Mouse (Mus musculus) right cerebral cortex, postnatal 4 days (tissue): ENCODE results near the gene Cysrt1.

ENCODE experiments used
- DNase-seq: peaks from one replicate; pipeline ENCODE4 v3.0.0-alpha.2; 2022

Gene Cysrt1

DNA sequence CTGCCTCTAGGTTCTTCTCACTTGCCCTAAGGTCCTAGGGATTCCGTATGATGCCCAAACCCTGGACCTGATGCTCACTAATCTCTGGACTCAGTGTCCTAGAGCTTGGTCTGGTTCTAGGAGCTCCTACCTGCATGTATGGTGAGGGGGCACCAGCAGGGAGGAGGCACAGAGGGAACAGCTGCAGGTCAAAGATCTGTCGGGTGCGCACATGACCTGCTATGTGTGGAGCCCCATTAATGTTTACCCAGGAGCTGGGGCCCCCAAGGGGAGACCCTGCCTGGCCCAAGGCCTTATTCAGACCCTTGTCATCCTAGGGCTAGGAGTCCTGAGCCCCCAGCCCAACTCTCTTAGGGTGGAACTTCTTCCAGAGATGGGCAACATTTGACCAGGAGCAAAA lies 8.2 kb downstream of the Cysrt1 start, which contains the start of gene Slc34a3:
Slc34a3 (minus strand) TSS at position 315 of the 400 bp plus-strand sequence.
- DNase-seq: no peak

DNA sequence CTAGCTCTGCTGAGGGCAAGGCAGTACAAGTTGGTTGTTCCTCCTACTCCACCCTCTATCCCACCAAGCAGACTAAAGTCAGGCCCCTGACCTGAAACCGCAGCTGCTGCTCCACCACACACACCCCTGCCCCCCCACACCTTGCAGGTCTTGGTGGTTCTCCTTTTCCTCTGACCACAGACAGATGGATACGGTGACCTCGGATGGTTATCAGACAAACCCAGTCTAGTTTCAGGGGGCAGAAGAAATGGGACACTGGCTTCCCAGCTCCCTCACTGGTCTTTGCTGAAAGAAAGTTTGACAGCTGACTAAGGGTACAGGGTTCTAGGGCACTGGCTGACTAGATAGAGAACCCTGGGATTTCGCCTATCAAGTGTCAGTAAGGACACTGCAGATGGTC lies 8.8 kb downstream of the Cysrt1 start:
- no peak for DNase-seq

- DNase-seq: no peak
Measured at GRCm38 (mm10) chr2:25231038-25231437, 11.2 kb downstream of the Cysrt1 start.

GRCm38 (mm10) chr2:25230581-25230980 lies 11.7 kb downstream of the Cysrt1 start:
- DNase-seq: no peak

DNA sequence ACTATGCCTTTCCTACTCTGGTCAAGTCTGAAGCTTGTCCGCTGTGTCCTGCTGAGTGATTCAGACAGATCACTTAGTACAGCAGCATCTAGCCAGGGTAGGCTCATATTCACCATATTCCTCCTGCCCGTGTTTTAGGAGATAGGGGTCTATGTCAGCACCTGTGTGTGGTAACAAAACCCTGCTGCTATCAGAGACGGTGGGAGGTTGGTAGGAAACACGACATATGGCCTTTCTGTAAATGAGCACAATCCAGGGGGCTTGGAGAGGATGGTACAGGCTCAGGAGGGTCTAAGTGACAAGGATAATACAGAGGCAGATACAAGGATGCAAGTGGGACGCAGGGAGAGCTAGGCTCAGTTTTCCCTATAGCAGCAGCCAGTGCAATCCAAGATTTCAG lies 12.7 kb downstream of the Cysrt1 start:
- no peak for DNase-seq

DNA sequence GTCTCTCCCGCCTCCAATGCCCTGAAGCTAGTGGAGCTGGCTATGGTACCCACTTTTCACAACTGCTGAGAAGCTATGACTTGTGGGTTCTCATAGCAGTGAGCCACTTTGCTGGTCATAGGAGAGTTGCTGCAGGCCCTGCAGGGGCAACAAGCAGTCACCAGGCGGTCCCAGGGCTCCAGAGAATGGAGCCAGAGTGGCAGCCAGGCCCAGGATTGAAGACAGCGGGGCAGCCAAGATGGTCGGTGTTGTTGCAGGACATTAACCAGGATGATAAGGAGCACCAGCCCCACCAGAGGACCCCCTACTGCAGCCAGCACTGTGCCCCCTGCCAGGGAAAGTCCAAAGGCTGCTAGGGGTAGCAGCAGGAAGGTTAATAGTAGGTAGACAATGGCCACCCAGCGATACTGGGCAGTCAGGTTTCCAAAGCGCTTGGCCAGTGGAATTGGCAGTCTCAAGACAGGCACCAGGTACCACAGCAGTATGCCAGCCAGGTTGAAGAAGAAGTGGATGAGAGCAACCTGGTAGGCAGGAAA lies 13.2 kb downstream of the Cysrt1 start:
- no peak for DNase-seq

- DNase-seq: peak; percentile 76
Measured at GRCm38 (mm10) chr2:25228431-25228889, 13.8 kb downstream of the Cysrt1 start.

DNA sequence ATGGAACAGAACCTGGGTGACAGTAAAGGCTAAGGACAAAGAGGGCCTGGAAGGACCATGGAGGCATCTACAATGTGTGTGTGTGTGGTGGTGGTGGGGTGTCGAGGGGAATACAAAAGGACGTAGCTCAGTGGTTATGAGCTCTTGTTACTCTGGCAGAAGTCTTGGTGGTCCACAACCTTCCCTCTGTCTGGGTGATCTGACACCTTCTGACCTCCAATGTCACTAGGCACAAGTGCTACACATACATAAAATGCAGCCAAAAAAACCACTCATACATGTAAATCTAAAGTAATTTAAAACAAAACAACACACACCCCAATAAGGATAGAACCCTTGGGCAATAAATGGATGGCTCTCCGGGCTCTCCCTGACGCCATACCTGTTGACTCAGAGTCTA lies 14.8 kb downstream of the Cysrt1 start:
- no peak for DNase-seq

DNA sequence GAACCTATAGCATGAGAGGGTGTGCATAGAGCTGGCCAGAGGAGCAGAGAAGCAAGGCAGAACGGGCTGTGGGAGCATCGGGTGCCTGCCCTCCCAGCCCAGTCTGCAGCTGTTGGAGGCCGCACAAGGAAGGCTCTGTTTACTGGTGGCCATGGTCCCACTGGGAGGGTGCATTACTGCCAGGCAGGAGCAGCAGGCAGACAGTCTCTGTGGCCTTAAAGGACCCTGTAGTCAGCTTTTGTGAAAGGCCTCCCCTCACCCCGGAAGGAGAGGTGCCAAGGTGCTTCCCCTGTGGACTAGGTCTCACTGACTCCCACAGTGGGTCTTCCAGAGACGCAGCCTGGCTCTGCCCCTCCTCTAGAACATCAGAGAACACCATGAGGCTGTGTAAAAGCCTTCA lies 15.4 kb downstream of the Cysrt1 start:
- no peak for DNase-seq

- no peak for DNase-seq
Measured at GRCm38 (mm10) chr2:25225811-25226379, 16.4 kb downstream of the Cysrt1 start.

DNA sequence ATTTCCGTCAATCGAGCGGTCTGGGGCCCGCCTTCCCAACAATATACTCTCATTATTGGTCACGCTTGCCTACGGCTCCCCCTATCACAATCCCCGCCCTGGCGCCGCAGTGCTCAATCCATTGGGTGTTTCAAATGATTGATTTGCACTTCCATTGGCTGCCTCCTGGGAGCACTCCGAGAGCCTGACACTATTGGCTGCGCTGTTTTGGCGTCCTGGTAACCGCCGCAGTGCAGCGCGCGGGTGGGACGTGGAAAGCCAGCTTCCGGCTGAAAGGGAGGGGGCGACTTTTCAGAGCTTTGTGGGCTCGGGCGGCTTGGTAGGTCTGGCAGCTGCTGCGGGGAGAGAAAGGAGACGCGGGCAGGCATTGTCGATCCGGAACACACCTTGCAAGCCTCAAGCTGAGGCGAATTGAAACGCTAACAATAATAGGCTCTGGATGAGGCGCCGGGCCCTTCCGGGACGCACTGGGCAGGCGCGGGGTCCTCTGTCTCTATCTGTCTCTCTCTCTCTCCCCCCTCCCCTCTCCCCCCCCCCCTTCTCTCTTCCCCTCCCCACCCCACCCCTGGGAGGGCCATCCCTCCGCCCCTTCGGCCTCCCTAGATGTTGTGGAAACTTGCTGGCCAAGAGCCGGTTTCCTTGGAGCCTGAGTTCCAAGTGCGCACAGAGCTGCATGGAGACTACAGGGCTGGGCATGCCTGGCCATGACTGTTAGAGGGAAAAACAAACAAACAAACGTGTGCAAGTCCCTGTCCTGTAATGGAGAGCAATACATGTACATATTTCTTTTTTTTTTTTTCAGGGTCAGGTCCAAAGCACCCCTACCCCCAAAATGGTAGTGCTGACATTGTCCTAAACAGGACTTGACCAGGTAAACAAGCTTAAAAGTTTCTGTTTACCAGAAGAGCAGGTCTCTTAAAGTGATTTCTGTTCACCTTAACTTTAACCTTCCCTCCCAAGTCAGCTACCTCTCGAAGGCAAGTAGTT lies 17.2 kb downstream of the Cysrt1 start:
- DNase-seq: peak; percentile 93

DNA sequence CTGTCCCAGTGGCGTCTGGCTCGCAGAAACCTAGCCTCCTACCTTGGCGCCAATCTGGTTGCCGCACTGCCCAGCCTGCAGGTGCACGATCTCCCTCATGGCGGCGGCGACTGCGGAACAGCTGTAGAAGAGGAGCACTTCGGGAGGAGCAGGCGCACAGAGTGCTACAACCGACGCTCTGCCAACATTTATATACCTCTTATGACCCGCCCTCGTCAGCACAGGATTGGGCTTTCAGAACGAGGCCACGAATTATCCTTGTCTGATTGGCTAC lies 17.8 kb downstream of the Cysrt1 start, which contains the start of gene Tubb4b:
Tubb4b (minus strand) TSS at position 211 of the 274 bp plus-strand sequence.
- DNase-seq: no peak

- DNase-seq: peak; percentile 59
Measured at GRCm38 (mm10) chr2:25223681-25224491, 18.4 kb downstream of the Cysrt1 start.

DNA sequence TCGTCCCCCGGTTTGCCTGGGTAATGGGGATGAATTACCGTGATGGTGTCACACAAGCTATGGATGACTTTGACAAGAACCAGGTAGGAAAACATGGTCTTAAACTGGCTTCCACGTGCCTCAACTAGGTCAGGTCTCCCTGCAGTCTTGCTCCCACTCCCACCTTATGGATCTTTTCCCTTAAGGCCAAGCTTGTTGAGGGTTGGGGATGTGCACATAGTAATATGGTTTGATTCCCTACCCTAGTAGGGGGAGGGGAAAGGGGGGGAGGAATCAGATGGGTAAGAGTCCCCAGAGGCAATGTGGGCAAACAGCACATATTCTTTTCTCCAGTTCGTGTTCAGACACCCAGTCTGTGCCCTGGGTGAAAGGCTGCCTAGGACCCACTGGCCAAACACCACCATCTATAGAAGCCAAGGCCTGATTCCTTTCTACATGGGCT lies 20.9 kb downstream of the Cysrt1 start:
- DNase-seq: no peak

DNA sequence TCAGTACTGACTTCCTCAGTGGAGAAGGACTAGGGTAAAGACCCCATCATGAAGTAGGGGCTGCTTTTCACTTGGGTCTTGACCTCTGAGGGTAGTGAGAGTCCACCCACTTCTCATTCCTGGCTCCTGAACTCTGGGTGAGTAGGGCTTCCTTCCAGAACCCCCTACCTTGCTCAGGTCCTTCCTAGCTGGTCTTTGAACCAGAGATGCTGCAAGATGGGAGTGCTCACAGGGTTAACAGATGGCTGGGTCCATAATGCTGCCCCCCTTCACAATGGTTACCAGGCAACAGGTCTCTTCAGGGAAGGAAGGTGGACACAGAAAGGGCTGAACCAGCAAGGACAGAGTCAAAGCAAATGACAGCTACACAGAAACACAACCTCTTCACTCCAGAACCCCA lies 23.8 kb downstream of the Cysrt1 start, which contains the start of gene Fam166a:
Fam166a (plus strand) TSS at position 301 of the 400 bp plus-strand sequence.
- DNase-seq: no peak

DNA sequence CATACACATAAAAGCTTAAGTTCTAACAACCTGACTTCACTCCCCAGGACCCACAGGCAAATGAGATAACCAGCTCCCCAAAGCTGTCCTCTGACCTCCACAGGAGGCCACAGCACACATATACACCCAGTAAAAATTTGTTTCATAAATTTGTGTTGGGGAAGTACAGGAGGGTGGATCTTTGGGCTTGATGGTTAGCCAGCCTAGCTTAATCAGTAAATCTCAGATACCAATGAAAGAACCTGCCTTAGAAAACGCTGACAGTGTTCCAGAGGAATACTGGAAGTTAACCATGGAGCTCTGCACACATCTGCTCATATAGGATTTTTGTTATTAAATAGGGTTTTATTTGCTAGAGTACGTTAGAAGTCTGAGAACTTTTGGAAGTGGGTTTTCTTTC lies 24.6 kb downstream of the Cysrt1 start:
- no peak for DNase-seq

GRCm38 (mm10) chr2:25214444-25214843 lies 27.8 kb downstream of the Cysrt1 start, which contains the start of gene Stpg3:
Gene Stpg3, minus strand, starts transcription at chr2:25214637.
- no peak for DNase-seq

DNA sequence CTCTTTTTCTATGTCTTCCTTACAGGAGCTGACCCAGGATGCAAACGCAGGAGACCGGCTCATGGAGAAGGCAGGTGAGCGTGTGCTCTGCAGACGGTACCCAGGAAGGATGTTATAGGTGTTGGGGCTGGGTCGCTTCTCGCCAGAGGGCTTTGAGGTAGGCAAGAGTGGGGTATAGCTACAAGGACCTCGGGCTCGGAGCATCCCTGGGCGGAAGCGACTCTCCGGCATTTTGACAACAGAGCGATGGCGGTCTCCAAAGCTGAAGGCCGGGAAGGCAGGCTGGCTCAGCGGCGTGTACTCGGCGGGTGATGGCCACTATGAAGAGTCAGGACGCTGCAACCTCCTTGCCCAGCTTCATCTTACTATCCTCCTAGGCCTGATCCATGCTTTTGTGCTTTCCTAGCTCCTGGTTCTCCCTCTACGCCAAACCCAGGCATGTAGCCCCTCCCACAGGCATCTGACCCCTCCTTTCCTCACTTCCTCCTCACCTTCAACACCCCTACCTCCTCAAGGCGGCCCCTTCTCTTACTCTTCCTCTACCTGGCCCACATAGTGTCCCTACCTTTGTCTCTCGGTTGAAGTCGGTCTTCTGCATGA lies 28.9 kb downstream of the Cysrt1 start:
- no peak for DNase-seq

GRCm38 (mm10) chr2:25211121-25211670 lies 31.1 kb downstream of the Cysrt1 start, which contains the start of gene Nelfb:
Gene Nelfb, minus strand, starts transcription at chr2:25211489.
- DNase-seq: peak; percentile 82

- DNase-seq: no peak
Measured at GRCm38 (mm10) chr2:25210686-25211085, 31.6 kb downstream of the Cysrt1 start.

- DNase-seq: no peak
Measured at GRCm38 (mm10) chr2:25207593-25207992, 34.7 kb downstream of the Cysrt1 start.
